ENCODE assay signal across 32 mouse cellular contexts in the genomic region with DNA sequence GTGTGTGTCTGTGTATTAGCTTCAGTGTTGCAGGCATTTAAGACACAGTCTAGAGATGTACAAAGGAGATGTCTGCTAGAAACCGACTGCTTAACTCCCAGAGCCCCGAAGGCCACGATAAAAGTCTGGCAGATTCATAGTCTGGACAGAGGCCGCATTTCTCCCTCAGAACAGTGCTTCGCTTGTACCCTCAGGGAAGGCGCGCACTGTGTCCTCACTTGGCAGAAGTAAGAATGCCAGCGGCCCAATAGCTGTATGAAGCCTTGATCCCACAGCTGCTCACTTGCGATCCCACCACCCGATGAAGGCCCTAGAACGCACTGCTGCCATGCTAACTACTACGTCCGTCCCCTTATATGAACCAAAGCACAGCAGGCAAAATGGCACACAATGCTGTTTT. TPM values are rescaled to one million over a fixed set of nuclear protein-coding genes. Genes with fewer than 3 reads are reported as not detected.
DNase-seq lines count a peak whose midpoint lies in the region; TF ChIP-seq lines count a peak whose summit lies in the region.
"Had no signal": no experiment of that assay in that cellular context is flagged by ENCODE, and none has a peak within 500 bp of the region (broad histone marks: within the 10 kb centered on the region; RNA-seq: fewer than 3 reads in every experiment).

No protein-coding gene starts in this region.

- no peak for TF ChIP-seq CTCF in cerebellum, adult 2 months (IDR thresholded peaks at IDR 0.05; ENCODE audit: borderline replicate concordance, insufficient read depth, low read depth, low read length)

- peak; percentile 13 to 43 for DNase-seq in cerebellum, postnatal 10 days
- no peak for DNase-seq in cerebellum, adult 2 months
- peak; percentile 80 for DNase-seq in heart, adult 11 months
- DNase-seq in heart, postnatal 14 days: no peak
- DNase-seq in layer of hippocampus, adult 9-11 months: peak; percentile 43
- DNase-seq in layer of hippocampus, adult 8-10 months (ENCODE audit: low spot score in 2 of 2): no peak
- DNase-seq in right cerebral cortex, postnatal 14 days: peak; percentile 9
- DNase-seq in right cerebral cortex, postnatal 4 days: no peak
- DNase-seq: adrenal gland, postnatal 25 days; B cell, adult 2 months; cerebellum, adult 11 months; cerebellum, adult 8-10 months; cerebellum, postnatal 25 days; embryo, embryonic 11 days; gastrocnemius, adult 2 months; gastrocnemius, postnatal 14 days; heart, adult 18-20 months; heart, postnatal 10 days; heart, postnatal 4 days; kidney, adult 11 months had no signal

- no peak for TF ChIP-seq POLR2A in cerebellum, adult 2 months (IDR thresholded peaks at IDR 0.05; ENCODE audit: borderline replicate concordance, insufficient read depth, low read length)

- intact Hi-C loops in heart, postnatal 14 days (cut with DNase I): loop anchor here (2.0 kb wide), 1 partner anchor 22 kb away; no protein-coding TSS in a partner anchor

- no peaks in the 10 kb centered on the region for H3K27me3 ChIP-seq in cerebellum, adult 2 months (ENCODE audit: control insufficient read depth, insufficient read depth, low read length)
- H3K27me3 ChIP-seq: CH12.LX; embryonic facial prominence, embryonic 13.5 days; forebrain, embryonic 12.5 days; forebrain, embryonic 15.5 days; heart, embryonic 12.5 days; heart, embryonic 15.5 days; hindbrain, embryonic 15.5 days; intestine, embryonic 15.5 days; Patski had no signal

- H3K27ac ChIP-seq in cerebellum, adult 2 months (ENCODE audit: insufficient read depth, low read length): no peak overlapping the region
- H3K27ac ChIP-seq: embryonic facial prominence, embryonic 10.5 days; embryonic facial prominence, embryonic 13.5 days; forebrain, embryonic 12.5 days; forebrain, embryonic 15.5 days; gastrocnemius, adult 2 months; heart, embryonic 15.5 days; hindbrain, embryonic 15.5 days; intestine, embryonic 15.5 days had no signal

- H3K4me3 ChIP-seq in cerebellum, adult 2 months (replicated peaks; ENCODE audit: insufficient read depth, low read depth, low read length): no peak overlapping the region
- H3K4me3 ChIP-seq: embryonic facial prominence, embryonic 10.5 days; embryonic facial prominence, embryonic 13.5 days; erythroblast, embryonic 14.5 days; forebrain, embryonic 12.5 days; forebrain, embryonic 15.5 days; gastrocnemius, adult 2 months; heart, embryonic 12.5 days; heart, embryonic 15.5 days; hindbrain, embryonic 15.5 days; intestine, embryonic 15.5 days had no signal

- WGBS in cerebellum, adult 2 months: 83% methylated on average over 13 of the region's 13 CpGs

- no peaks in the 10 kb centered on the region; the same call in 1 of the 2 replicates for H3K4me1 ChIP-seq in cerebellum, adult 2 months (ENCODE audit: control insufficient read depth, insufficient read depth, low read length)
- H3K4me1 ChIP-seq: embryonic facial prominence, embryonic 10.5 days; embryonic facial prominence, embryonic 13.5 days; forebrain, embryonic 12.5 days; heart, embryonic 12.5 days; heart, embryonic 15.5 days; hindbrain, embryonic 15.5 days; intestine, embryonic 15.5 days had no signal

RNA-seq across cellular contexts. Expression of a gene that starts 16.6 kb away (rescaled TPM):
- polyA plus RNA-seq in cerebellum, adult 2 months (2012; rRNA removed): 8.9 and 14.1 TPM in 2 replicates
- total RNA-seq in heart, postnatal 14 days (2021): 10 to 100 TPM; 10.8 to 11.2 TPM
- total RNA-seq in layer of hippocampus, adult 8-10 months (2022): 10 to 100 TPM; 36.0 to 45.8 (median 44.6) TPM
- total RNA-seq: CH12.LX had no signal
- polyA plus RNA-seq: erythroblast, embryonic 14.5 days; G1E had no signal

Comparison
In these comparisons a context has a peak if more than half of its experiments do, and no peak if none do; other contexts are left out.
1. DNase-seq: peak in cerebellum, postnatal 10 days (2 of 2), heart, adult 11 months (single experiment), layer of hippocampus, adult 9-11 months (single experiment) and right cerebral cortex, postnatal 14 days (single experiment); none in cerebellum, adult 2 months (0 of 2), heart, postnatal 14 days (0 of 2), layer of hippocampus, adult 8-10 months (0 of 2) and right cerebral cortex, postnatal 4 days (single experiment).